Mouse (Mus musculus) olfactory bulb, adult 2 months (tissue): ENCODE data around the gene Nlrp6.

Experiments
- CTCF ChIP-seq: fragments of 200-500 bp; IDR thresholded peaks from 2 replicates; pipeline ENCODE4 v1.5.1; 2012; ENCODE audit warnings: low read depth, mild to moderate bottlenecking, low read length, moderate library complexity; ENCODE audit not compliant: insufficient read depth
- POLR2A ChIP-seq: fragments of 200-500 bp; IDR thresholded peaks from 2 replicates; pipeline ENCODE4 v1.6.1; 2012; ENCODE audit warnings: mild to moderate bottlenecking, low read depth, low read length, moderate library complexity; ENCODE audit not compliant: insufficient read depth

GRCm38 (mm10) chr7:140919911-140920310 lies 791 bp upstream of the Nlrp6 start:
- no peak for TF ChIP-seq POLR2A
- TF ChIP-seq CTCF: no peak
